Mouse (Mus musculus): ENCODE measurements at regions not wholly inside any gene's neighbourhood (a gene's known extent, or its start where the extent isn't known, plus 50 kb on each side); places are given as distances from the start of the nearest gene placed in this dataset.
"Not testable (repeated sequence)": the region's sequence is repeated elsewhere in the genome, so short reads cannot be mapped to it uniquely, and the experiment has no call there.

DNA sequence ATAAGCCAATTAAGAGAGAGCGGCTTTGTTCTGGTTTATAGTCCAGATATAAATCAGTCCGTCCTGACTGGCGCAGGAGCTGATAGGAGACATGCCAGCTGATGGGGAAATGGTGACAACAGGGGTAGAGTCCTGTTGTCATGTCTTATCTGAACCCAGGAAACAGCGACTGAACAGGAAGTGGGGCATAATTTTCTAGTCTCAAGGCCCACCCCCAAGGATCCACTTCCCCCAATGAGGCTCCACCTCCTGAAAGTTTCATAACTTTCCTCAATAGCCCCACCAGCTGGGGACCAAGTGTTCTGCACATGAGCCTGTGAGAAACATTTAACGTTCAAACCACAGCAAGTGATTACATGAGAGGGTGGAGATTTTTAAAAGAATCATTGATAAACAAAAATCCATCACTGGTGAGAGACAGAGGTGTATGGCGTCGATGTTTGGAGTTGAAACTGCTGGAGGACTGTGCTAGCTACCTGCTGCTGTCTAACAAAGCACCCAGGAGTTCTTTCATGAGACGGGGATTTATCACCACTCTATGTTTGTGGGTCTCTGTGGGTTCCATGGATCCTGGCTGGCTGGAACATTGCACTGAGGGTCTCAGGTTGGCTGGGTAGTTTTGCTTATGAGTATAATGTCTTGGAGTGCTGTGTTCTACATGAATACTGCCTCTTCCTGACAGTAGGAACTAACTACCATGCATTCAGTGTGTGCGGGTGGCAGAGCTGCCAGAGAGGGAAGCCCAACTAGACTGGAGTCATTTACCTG is 132.0 kb upstream of the Gadl1 start:
- DNase-seq (ENCODE audit: low spot score): no peak

DNA sequence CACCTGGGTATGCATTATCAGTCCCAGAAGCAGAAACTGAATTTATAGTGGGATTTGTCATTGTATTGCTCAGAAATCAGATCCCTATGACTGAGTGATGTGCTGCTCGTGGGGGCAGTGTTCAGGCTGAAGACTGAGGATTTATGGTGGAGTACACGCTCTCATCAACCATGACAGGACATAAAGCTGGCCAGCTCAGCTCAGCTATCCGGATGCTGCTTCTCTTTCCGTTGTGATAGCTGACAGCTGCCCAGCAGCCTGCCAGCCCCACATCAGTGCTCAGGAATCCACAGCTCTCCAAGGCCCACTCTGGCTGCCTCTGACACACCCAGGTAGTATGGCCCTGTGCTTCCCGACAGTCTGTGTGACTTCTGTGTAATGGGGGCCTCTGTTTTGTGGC is 130.4 kb upstream of the Gadl1 start:
- DNase-seq (ENCODE audit: low spot score): no peak

DNA sequence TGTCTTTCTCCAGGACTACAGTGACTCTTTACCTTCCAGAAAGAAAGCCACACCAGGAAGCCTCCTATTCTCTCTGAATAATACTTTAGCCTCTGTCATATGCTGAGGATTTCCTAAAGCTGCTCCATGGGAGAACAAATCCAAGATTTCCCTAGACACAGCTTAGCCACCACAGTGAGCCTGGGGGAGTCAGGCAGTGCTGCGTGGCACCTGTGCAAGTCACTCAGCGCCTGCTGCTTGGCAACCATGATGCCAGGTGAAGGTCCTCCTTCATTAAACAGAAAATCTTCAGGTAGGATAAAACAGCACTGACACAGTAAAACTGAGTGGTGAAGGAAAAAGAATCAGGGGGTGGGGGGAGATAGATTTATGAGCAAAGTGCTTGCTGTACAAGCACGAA is 109.9 kb upstream of the Gadl1 start:
- DNase-seq (ENCODE audit: low spot score): no peak

GRCm38 (mm10) chr9:115800624-115801023 is 108.6 kb upstream of the Gadl1 start:
- DNase-seq (ENCODE audit: low spot score): no peak

- no peak for DNase-seq (ENCODE audit: low spot score)
Measured at GRCm38 (mm10) chr9:115803071-115803470, 106.2 kb upstream of the Gadl1 start.

- DNase-seq (ENCODE audit: low spot score): no peak
Measured at GRCm38 (mm10) chr9:115805224-115805623, 104.0 kb upstream of the Gadl1 start.

DNA sequence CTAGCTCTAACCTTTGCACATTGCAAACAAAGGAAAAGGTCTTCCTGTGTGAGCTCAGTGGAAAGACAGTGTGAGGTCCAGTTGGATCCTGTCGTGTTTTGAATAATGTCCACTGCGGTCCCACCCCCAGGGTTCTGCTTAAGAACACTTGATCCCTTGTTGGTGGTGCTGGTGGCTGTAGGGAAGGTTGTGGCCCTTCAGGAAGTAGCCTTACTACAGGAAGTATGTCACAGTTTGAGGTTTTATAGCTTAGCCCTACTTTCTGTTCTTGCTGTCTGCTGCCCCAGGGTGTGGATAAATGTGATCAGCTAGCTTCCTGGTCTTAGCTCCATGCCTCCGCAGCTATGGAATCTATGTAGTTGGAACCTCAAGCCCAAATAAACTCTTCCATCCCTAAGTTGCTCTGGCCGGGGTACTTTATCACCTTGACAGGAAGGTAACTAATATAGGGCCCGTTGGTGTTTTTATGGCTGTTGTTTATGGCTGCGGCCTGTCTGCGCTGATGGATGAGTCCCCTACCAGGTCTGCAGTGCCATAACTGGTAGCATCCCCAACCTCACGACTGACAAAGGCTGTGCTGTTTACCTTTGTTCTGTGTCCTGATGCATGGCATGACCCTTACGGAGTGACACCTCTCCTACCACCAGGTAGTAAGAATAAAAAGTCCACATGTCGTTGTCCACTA is 103.1 kb upstream of the Gadl1 start:
- no peak for DNase-seq (ENCODE audit: low spot score)

DNA sequence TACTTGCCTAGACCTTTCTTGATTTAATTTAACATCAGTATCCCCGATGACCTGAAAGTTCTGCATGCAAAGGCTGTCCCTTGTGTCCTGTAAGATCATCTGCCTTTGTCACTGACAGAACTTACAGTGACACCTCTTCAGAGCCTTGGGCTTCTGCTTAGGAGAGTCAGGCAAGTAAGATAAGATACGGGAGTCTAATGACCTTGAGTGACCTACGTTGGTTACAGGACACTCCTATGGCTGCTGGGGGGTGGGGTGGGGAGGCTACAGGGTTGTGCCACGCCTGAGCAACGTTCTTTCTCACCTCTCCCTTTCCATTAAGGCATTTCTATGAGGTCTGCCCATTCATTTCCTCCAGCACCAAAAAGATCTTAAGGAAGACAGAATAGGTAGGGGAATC is 69.1 kb upstream of the Gadl1 start:
- no peak for DNase-seq (ENCODE audit: low spot score)

GRCm38 (mm10) chr9:115840791-115841190 is 68.5 kb upstream of the Gadl1 start:
- no peak for DNase-seq (ENCODE audit: low spot score)

- no peak for DNase-seq (ENCODE audit: low spot score)
Measured at GRCm38 (mm10) chr9:115841684-115842083, 67.6 kb upstream of the Gadl1 start.

- no peak for DNase-seq (ENCODE audit: low spot score)
Measured at GRCm38 (mm10) chr9:115844340-115844739, 64.9 kb upstream of the Gadl1 start.

GRCm38 (mm10) chr9:115845091-115845490 is 64.2 kb upstream of the Gadl1 start:
- no peak for DNase-seq (ENCODE audit: low spot score)

DNA sequence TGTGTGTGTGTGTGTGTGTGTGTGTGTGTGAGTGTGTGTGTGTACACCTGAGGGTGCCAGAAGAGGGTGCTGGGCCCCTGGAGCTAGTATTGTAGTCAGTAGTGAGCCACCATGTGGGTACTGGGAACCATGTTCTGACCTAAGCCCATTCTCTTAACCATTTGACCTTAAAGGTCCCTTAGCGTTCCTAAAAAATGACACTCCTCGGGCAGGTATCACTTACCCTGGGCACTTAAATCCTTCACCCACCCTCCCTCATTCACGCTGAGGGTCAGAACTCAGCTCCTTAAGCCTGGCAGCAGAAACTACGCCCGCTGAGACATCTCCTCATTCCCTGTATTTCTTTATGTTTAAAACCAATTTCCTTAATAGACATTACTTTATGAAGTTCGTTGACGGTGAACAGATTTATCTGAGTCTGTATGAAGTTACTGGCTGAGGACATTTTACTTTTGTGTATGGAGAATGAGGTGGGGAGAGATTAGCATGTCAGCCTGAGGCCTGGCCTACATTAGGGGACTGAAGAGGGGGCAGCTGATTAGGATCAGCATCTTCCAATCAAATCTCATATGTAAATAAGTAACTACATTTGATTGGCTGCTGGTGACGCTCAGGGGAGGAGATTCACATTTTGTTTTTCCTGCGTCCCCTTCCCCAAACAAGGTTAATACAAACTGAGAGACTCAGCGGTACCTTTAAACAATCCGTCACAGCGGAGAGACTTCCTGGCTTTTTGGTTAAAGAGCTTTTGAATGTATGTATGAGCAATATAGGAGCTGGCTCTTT is 61.8 kb upstream of the Gadl1 start:
- DNase-seq (ENCODE audit: low spot score): no peak

GRCm38 (mm10) chr9:115853210-115853842 is 55.9 kb upstream of the Gadl1 start:
- not testable (repeated sequence) for DNase-seq (ENCODE audit: low spot score)

- no peak for DNase-seq (ENCODE audit: low spot score)
Measured at GRCm38 (mm10) chr9:115857301-115857700, 52.0 kb upstream of the Gadl1 start.

DNA sequence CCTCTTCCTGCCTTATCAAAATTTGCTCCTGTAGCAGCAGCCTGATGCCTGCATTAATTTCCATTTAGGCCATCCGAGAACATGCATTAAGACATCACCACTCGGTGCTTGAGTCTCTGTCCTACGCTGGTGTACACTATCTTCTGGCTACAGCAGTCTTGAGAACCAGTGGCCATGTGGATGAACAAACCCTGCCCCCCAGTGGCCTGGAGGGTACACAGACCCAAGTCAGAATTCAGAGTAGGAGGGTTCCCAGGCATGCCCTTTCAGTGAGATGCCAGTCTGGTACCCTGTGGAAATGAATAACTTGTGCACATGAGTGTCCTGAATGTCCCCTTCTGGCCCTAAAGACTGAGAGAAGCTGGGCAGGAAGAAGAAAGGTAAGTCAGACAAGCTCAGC is 50.4 kb upstream of the Gadl1 start:
- DNase-seq (ENCODE audit: low spot score): no peak
